Mouse (Mus musculus): Measurements from ENCODE around the gene Kbtbd4.
A peak's percentile ranks its signal among the peaks of the same experiment; 100 is the strongest.

The Kbtbd4 gene

GRCm38 (mm10) chr2:90956053-90956452, 51.5 kb downstream of the Kbtbd4 start:
- DNase-seq (ENCODE audit: low read depth, low spot score) = peak; percentile 90

GRCm38 (mm10) chr2:90958856-90959255, 54.3 kb downstream of the Kbtbd4 start:
- no peak for DNase-seq (ENCODE audit: low read depth, low spot score)

GRCm38 (mm10) chr2:90960012-90960411, 55.5 kb downstream of the Kbtbd4 start:
- DNase-seq (ENCODE audit: low read depth, low spot score) = peak; percentile 78
